Mouse (Mus musculus) lung, embryonic 16.5 days (tissue): ENCODE results near the gene Slc22a12. TPM values are rescaled to one million over a fixed set of nuclear protein-coding genes. Genes with fewer than 3 reads are reported as not detected.

Experiments used
- ATAC-seq: fragments of 200-750 bp; cut with Nextera tagmentation; 2 replicates; pipeline ENCODE4 v1.8.0; 2017; ENCODE audit warnings: low read depth, mild to moderate bottlenecking, moderate library complexity
- H3K27ac ChIP-seq: fragments of 300-500 bp; sonication (generic); 2 replicates; pipeline ENCODE4 v1.5.1; 2014; ENCODE audit warnings: mild to moderate bottlenecking, control low read depth, low read length
- H3K27me3 ChIP-seq: fragments of 300-500 bp; sonication (generic); 2 replicates; pipeline ENCODE4 v1.6.1; 2014; ENCODE audit warnings: low read depth, low read length, mixed read lengths; ENCODE audit not compliant: control insufficient read depth, insufficient read depth
- H3K36me3 ChIP-seq: fragments of 300-500 bp; sonication (generic); 2 replicates; pipeline ENCODE4 v1.6.1; 2014; ENCODE audit warnings: low read length; ENCODE audit not compliant: control insufficient read depth, insufficient read depth
- H3K4me1 ChIP-seq: fragments of 300-500 bp; sonication (generic); replicated peaks from 2 replicates; pipeline ENCODE4 v1.6.1; 2014; ENCODE audit warnings: low read length, mixed read lengths; ENCODE audit not compliant: control insufficient read depth, insufficient read depth
- H3K4me2 ChIP-seq: fragments of 300-500 bp; sonication (generic); 2 replicates; pipeline ENCODE4 v1.6.1; 2014; ENCODE audit warnings: low read depth, low read length, control low read depth
- H3K4me3 ChIP-seq: fragments of 300-500 bp; sonication (generic); 2 replicates; pipeline ENCODE4 v1.5.1; 2014; ENCODE audit warnings: mild to moderate bottlenecking, low read length, control low read depth
- H3K9ac ChIP-seq: fragments of 300-500 bp; sonication (generic); 2 replicates; pipeline ENCODE4 v1.6.1; 2014; ENCODE audit warnings: low read length, control low read depth
- H3K9me3 ChIP-seq: fragments of 300-500 bp; sonication (generic); 2 replicates; pipeline ENCODE4 v1.6.1; 2016; ENCODE audit warnings: low read length; ENCODE audit not compliant: control insufficient read depth
- WGBS: fragments of 180-500 bp; shearing (Covaris S2); extraction: QIAGEN DNeasy Blood & Tissue Kit; methylation state at CpG from one replicate; pipeline ENCODE4 v1.1.7; 2014; 5-methylcytosine and 5-hydroxymethylcytosine counted together
- polyA plus RNA-seq: library from polyadenylated mRNA; unstranded; fragments of >200 nt; fragmentation: Nextera tagmentation; extraction: Ambion mirVana; gene quantifications from 2 replicates; pipeline ENCODE4 v1.2.1, GENCODE M21; 2015

Gene Slc22a12
- polyA plus RNA-seq, 1 experiment from 2014 or later, result not detected

- H3K27me3 ChIP-seq, result no peaks in the 10 kb centered on the region
- H3K9me3 ChIP-seq, result no peaks in the 10 kb centered on the region
- no peak overlapping the region for H3K27ac ChIP-seq
- H3K4me3 ChIP-seq, result no peak overlapping the region
- no peak for ATAC-seq
- WGBS, result 82% methylated on average over 5 of the region's 5 CpGs
- no peak overlapping the region for H3K9ac ChIP-seq
- no peaks in the 10 kb centered on the region for H3K36me3 ChIP-seq
- H3K4me2 ChIP-seq, result no peak overlapping the region
- H3K4me1 ChIP-seq, result peaks cover 10% of the 10 kb centered on the region; the same call in 1 of the 2 replicates
Observed at GRCm38 (mm10) chr19:6545481-6545880, 2.6 kb upstream of the Slc22a12 start.

GRCm38 (mm10) chr19:6544712-6545111 is 1.9 kb upstream of the Slc22a12 start:
- Histone ChIP-seq H3K9ac (no peak overlapping the region), H3K4me2 (no peak overlapping the region), H3K4me3 (no peak overlapping the region), H3K27ac (no peak overlapping the region), H3K9me3 (no peaks in the 10 kb centered on the region), H3K36me3 (no peaks in the 10 kb centered on the region), H3K27me3 (no peaks in the 10 kb centered on the region), H3K4me1 (peaks cover 10% of the 10 kb centered on the region; the same call in 1 of the 2 replicates)
- ATAC-seq, result no peak
- WGBS, result 85% methylated on average over 13 of the region's 13 CpGs

DNA sequence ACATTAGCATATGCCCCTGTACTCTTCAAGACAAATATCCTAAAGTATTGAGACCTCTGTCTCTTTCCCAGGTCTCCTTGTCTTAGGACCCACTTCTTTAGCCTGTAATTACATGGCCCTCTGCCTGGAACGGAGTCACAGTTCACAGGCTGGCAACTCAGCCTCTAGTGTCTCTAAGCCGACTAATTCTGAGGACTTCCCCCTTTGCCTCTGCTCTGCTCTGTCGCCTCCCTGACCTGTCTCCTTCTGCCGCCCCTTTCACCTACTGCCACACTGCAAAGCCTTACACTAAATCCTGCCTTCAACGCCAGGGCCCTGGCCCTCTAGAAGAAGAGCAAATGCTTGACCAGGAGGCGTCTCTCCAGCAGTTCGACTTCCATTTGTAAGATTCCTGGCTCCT is 686 bp upstream of the Slc22a12 start:
- Histone ChIP-seq H3K9me3 (no peaks in the 10 kb centered on the region), H3K4me3 (no peak overlapping the region), H3K36me3 (no peaks in the 10 kb centered on the region), H3K27me3 (no peaks in the 10 kb centered on the region), H3K9ac (no peak overlapping the region), H3K4me1 (0 out of 2 replicates have a peak, but pooled peaks cover 2% of the 10 kb centered on the region), H3K4me2 (no peak overlapping the region), H3K27ac (no peak overlapping the region)
- 52% methylated on average over 7 of the region's 7 CpGs for WGBS
- ATAC-seq, result no peak

- no peak overlapping the region for H3K4me2 ChIP-seq
- WGBS, result 90% methylated on average over 6 of the region's 6 CpGs
- no peaks in the 10 kb centered on the region for H3K36me3 ChIP-seq
- no peaks in the 10 kb centered on the region for H3K4me1 ChIP-seq
- H3K27me3 ChIP-seq, result no peaks in the 10 kb centered on the region
- no peak for ATAC-seq
- no peaks in the 10 kb centered on the region for H3K9me3 ChIP-seq
- H3K27ac ChIP-seq, result no peak overlapping the region
- no peak overlapping the region for H3K9ac ChIP-seq
- no peak overlapping the region for H3K4me3 ChIP-seq
Observed at GRCm38 (mm10) chr19:6543035-6543383, 177 bp upstream of the Slc22a12 start.

DNA sequence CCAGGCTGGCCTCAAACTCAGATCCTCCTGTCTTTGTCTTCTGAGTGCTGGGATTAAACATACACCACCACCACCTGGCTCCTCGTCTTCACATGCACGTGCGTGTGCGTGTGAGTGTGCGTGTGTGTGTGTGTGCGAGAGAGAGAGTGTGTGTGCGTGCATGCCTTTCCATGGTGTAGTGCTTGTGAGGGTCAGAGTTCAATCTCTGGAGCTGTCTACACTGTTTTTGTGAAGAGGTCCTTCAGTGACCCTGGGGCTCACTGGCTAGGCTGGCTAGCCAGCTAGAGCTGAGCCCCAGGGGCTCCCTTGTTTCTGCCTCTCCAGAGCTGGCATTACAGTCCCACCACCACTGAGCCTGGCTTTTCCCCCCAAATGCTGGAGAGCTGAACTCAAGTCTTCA is 1.3 kb downstream of the Slc22a12 start:
- no peak overlapping the region for H3K4me2 ChIP-seq
- H3K36me3 ChIP-seq, result no peaks in the 10 kb centered on the region
- no peak overlapping the region for H3K4me3 ChIP-seq
- no peak for ATAC-seq
- no peaks in the 10 kb centered on the region for H3K27me3 ChIP-seq
- H3K9ac ChIP-seq, result no peak overlapping the region
- 61% methylated on average over 7 of the region's 7 CpGs for WGBS
- H3K9me3 ChIP-seq, result no peaks in the 10 kb centered on the region
- H3K4me1 ChIP-seq, result no peaks in the 10 kb centered on the region
- H3K27ac ChIP-seq, result no peak overlapping the region

DNA sequence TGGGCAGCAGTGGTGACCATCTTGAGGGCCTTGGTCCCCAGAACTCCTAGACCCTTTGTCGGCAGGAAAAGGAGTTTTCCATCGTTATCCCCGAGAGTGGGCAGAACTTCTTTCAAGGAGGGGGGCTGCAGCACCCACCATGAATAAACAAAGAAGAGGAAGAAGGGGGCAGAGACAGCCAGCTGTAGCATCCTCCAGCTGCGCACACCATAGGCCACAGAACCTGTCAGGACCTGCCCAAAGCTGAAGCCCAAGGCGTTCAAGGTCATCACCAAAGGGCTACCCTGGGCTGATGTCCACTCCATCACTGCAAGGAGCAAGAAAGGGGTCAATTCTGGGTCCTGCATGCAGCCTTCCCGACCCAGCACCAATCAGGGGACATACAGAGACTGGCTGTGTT is 2.6 kb downstream of the Slc22a12 start:
- Histone ChIP-seq H3K27ac (no peak overlapping the region), H3K4me1 (no peaks in the 10 kb centered on the region), H3K9ac (no peak overlapping the region), H3K4me3 (no peak overlapping the region), H3K9me3 (no peaks in the 10 kb centered on the region), H3K36me3 (no peaks in the 10 kb centered on the region), H3K27me3 (no peaks in the 10 kb centered on the region; the same call in 1 of the 2 replicates), H3K4me2 (no peak overlapping the region)
- WGBS, result 51% methylated on average over 6 of the region's 6 CpGs
- ATAC-seq, result no peak

DNA sequence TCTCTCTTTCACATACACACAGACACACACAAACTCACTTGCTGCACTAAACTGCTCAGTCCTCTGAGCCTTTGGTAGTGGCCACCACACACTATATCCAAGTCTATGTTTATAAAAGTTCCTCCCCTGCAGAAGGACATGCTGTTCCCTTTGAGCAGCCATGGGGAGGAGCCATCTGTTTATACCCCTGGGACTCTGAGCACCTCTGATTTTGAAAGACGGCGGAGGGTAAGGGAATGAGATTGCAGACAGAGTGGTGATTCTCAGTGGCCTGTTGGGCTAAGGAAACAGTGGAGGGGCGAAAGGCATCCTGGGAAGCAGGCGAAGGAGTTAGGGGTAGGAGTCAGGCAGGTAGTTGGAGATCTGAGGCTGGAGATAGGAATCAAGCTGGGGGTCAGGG is 3.2 kb downstream of the Slc22a12 start:
- Histone ChIP-seq H3K27ac (no peak overlapping the region), H3K36me3 (no peaks in the 10 kb centered on the region), H3K27me3 (no peaks in the 10 kb centered on the region; the same call in 1 of the 2 replicates), H3K4me1 (no peaks in the 10 kb centered on the region), H3K4me2 (no peak overlapping the region), H3K9me3 (no peaks in the 10 kb centered on the region), H3K9ac (no peak overlapping the region), H3K4me3 (no peak overlapping the region)
- no peak for ATAC-seq
- WGBS, result 77% methylated on average over 4 of the region's 4 CpGs

- Histone ChIP-seq H3K4me2 (no peak overlapping the region), H3K9ac (no peak overlapping the region), H3K27me3 (peaks cover 2% of the 10 kb centered on the region; the same call in 1 of the 2 replicates), H3K4me1 (no peaks in the 10 kb centered on the region), H3K4me3 (no peak overlapping the region), H3K27ac (no peak overlapping the region), H3K36me3 (no peaks in the 10 kb centered on the region), H3K9me3 (no peaks in the 10 kb centered on the region)
- 74% methylated on average over 6 of the region's 6 CpGs for WGBS
- ATAC-seq, result no peak
Observed at GRCm38 (mm10) chr19:6538546-6538945, 4.3 kb downstream of the Slc22a12 start.

DNA sequence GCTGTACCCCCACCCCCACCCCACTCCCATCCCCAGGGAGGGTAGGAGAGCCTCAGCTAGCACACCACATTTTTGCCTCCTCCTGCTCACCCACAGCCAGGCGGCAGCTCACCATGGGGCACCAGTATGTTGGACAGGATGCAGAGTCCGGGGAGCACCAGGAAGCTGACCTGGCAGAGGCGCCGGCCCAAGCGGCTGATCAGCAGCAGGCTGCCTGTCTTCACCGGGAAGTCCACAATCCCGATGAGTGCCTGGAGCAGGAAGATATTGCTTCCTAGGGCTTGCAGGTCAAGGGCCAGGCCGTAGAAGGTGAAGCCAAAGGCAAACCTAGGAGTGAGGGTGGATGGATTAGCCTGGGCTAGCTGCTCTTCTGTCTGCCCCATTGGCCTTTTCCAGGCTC is 5.3 kb downstream of the Slc22a12 start:
- peaks cover 13% of the 10 kb centered on the region for H3K27me3 ChIP-seq
- ATAC-seq, result no peak
- whole genome bisulfite sequencing, result 51% methylated on average over 8 of the region's 8 CpGs

GRCm38 (mm10) chr19:6536696-6537095 is 6.1 kb downstream of the Slc22a12 start:
- Histone ChIP-seq H3K4me2 (no peak overlapping the region), H3K4me3 (no peak overlapping the region), H3K36me3 (no peaks in the 10 kb centered on the region), H3K9me3 (no peaks in the 10 kb centered on the region), H3K27me3 (peaks cover 20% of the 10 kb centered on the region), H3K4me1 (peaks cover 10% of the 10 kb centered on the region), H3K27ac (no peak overlapping the region), H3K9ac (no peak overlapping the region)
- WGBS, result 67% methylated on average over 6 of the region's 6 CpGs
- no peak for ATAC-seq

More for the DNA sequence above, 5.3 kb downstream of the Slc22a12 start:
- Histone ChIP-seq H3K9me3 (no peaks in the 10 kb centered on the region), H3K36me3 (no peaks in the 10 kb centered on the region), H3K4me1 (peaks cover 4% of the 10 kb centered on the region; the same call in 1 of the 2 replicates), H3K4me2 (no peak overlapping the region), H3K27ac (no peak overlapping the region), H3K9ac (no peak overlapping the region), H3K4me3 (no peak overlapping the region)
